Mouse (Mus musculus) hematopoietic stem cell, adult 5-6 weeks (primary cell): Measurements from ENCODE around the gene Ntn5. TPM values are rescaled to one million over a fixed set of nuclear protein-coding genes. Genes with fewer than 3 reads are reported as not detected.
"Not testable (repeated sequence)": the region's sequence is repeated elsewhere in the genome, so short reads cannot be mapped to it uniquely, and the experiment has no call there.

ENCODE experiments used
- ATAC-seq, 2 experiments: fragments of 125-278 bp in 1 of 2; replicated peaks in 1 of 2; 2 replicates each; pipeline ENCODE4 v1.8.0; 2016 to 2017; ENCODE audit warnings: inconsistent platforms in 2 of 2, mild to moderate bottlenecking in 2 of 2, moderate number of reproducible peaks in 2 of 2, low read depth in 1 of 2, moderate TSS enrichment in 1 of 2; ENCODE audit not compliant: low FRiP score in 2 of 2, poor library complexity in 2 of 2, severe bottlenecking in 2 of 2, insufficient read depth in 1 of 2, low TSS enrichment in 1 of 2
- total RNA-seq: library from RNA; stranded (forward); fragments of 172-1452, 232-1000 nt; gene quantifications from 2 replicates; pipeline ENCODE4 v1.2.3, GENCODE M21; 2017

Ntn5 gene
- total RNA-seq, 1 experiment from 2014 or later: not detected

DNA sequence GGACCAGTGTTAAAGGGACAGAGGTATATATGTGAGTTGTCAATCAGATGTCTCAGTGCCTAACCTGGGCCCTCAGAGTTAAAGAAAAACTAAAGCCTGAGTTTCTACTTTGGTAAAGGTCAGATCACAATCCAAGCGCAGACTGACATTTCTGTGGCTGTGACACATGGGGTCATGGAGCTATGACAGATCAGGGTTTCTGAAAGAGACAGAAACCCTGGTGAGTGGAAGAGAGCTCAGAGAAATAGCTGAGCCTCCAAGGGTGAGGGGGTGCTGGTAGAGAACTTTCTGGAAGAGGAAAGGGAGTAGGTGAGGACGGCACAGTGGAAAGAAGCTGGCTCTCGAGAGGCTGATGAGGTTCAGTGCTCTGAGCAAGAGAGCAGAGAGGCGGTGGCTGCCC, 37.2 kb upstream of the Ntn5 start:
- ATAC-seq: no peak

DNA sequence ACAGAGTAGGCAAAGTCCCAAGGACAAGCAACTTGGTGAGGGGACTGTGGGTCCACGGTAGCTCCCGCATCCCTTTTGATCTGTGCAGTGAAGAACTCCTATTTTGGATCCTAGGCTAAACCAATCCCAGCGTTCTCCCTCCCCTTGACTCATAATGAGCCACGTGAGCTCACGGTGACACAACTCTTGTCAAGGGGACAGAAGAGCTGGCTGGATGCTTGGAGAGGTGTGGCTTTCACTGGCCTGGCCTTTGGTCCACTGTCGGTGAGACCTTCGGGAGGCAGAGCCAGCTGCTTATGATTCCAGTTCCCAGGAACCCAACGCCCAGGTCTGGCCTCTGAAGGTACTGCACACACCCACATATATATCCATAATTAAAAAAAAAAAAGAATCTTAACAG, 34.5 kb upstream of the Ntn5 start:
- ATAC-seq: no peak

DNA sequence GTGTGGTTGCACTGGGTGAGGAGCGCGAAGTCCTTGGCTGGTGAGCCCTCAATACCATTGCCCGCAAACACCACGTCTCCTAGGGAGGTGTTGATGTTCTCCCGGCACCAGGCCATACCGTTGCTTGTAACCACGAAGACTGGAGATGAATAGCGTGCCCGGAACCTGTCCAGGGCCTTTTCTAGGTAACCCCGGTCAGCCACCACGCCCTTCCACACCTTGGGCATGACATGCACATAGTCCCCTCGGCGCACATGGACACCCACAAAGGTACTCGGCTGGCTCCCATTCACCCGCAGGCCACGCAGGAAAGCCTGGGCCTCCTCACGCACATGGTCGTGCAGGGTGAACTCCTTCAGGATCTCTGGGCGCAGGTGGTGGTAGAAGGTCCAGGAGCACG, 33.3 kb upstream of the Ntn5 start:
- ATAC-seq: not testable (repeated sequence)

DNA sequence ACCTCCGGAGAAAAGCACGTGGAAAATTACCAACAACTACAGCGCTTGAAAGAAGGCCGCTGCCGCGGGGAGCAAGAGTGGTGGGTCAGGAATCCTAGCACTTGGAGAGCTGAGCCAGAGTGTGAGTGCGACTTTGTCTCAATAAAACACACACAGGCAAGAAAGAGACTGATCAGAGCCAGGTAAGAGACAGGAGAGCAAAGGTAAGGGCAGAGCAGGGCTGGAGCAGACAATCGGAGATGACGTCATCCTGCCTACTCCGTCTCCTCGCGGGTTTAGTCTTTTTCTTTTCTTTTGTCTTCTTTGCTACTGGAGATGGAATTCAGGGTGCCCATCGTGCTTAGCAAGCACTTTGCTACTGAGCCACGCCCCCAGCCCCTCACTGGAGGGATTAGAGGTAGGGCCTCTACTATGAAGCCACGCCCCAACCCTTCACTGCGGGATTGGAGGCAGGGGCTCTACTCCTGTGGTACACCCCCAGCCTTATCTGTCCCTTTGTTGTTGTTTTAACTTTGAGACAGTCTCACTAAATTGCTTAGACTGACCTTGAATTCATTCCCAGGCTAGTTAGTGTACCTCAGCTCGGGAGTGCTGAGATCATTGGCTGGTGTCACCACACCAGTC, 29.3 kb upstream of the Ntn5 start:
- peak in 1 of 2 experiments; percentile 17; a peak in 1 of 4 replicates for ATAC-seq

DNA sequence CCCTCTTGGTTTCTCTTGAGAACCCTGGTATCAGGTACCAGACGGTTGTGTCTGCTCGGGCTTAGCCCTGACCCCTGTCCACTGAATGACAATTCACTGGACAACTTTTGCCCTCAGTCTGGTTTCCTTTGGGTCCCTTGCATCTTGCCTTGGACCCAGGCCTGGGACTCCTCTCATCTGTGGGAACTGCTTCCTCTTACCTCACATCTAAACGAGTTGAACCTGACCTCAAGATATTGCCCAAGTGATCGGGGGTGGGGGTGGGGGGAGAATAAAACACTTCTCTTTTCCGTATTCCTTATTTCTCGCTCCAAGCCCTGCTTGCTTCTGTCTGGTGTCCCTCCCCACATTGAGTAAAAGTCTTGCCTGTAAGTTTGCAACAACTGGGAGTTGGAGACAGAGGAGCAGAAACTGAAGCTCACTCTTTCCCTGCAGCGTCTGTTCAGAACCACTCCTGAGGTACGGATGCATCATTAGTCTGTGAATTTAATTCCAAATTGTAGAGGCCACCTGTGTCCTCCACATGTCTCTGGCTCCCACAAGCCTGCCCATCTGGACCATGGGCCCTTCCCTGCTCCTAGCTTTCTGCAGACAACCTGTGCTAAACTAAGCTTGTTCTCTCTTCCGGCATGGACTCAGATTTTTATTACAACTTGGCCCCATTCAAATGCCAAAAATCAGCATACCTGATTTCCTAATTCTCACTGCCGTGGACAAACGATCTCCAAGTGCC, 22.9 kb upstream of the Ntn5 start:
- ATAC-seq: peak; percentile 56 to 74; a peak in 3 of 4 replicates

DNA sequence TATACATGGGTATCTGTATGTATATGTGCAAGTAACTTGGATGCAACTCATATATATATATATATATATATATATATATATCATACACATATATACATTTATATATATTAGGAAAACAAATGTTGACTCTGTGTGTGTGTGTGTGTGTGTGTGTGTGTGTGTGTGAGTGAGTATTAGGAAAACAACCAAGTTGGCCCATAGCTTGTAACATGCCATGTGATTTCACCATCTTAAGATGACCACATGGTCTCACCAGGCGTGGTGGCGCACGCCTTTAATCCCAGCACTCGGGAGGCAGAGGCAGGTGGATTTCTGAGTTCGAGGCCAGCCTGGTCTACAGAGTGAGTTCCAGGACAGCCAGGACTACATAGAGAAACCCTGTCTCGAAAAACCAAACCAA, 22.1 kb upstream of the Ntn5 start:
- ATAC-seq: not testable (repeated sequence)

DNA sequence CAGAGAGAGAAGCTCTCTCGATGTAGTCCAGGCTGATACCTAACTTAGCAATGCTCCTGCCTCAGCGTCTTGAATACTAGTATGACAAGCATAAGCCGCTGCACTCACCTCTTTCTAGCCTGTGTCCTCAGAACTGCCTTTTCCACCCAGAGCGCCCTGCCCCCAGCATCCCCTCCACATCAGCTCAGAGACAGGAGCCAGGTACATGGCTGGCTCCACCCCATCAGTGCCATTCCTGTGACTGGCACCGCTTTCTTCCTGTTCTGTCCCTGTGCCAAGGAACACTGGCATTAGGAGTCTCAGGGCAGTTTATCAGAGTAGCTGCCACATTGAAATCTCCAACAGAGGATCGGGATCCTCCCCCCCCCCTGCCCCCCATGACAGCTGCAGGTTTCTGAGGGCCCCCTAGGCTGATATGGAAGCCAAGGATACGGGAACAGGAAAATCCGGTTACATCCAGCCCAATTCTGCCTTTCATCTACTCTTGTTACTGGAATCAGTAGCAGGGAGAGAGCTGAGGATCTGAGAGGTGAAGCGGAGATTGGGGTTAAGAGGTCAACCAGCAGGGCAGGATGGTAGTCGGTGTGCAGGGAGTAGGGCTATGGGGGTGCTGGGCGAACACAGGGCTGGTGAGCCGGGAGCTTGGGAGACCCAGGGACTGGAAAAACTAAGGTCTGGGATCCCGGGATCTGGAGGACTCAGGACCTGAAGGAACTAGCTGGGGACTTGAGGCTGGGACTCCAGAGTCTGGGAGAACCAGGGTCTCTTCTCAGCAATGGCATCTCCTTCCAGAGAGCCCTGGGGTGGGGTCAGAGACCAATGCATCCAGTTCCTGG, 18.3 kb upstream of the Ntn5 start:
- no peak for ATAC-seq

DNA sequence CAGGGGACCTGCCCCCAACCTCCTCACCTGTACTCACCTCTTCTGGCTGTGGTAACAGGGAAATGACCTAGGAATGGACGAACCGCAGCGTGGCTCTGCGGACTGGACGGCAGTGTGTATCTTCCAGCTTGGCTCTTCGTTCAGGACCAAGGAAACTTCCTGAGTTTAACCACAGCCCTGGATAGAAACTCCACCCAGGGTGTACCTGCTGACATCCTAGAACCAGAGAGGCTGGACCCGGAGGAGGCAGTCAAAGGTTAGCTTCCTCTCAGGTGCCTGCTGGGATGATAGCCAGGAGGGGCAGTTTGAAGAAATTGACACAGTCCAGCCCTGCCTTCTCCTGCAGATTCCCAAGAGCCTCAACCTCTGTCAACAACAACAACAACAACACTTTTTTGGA, 17.7 kb upstream of the Ntn5 start, which contains the start of gene Fut2:
Gene Fut2 (minus strand): TSS at position 234 of the 400 bp plus-strand sequence.
- no peak for ATAC-seq

DNA sequence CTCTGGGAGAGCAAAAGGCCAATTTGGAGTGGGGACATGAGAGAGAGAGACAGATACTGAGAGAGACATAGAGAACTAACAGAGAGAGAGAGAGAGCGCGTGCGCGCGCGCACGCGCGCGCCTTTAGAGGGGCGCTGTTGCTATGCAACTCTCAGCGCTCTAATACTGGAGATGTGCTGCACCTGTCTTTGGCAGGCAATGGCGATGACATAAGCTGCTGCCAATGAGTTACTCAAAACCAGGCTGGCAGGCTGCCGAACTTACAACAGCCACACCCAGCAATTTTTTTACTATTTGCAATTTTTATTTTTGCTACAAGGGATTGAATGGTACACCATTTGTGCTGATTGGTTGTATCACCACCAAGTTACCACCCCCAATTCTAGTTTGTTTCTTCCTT, 16.1 kb upstream of the Ntn5 start:
- ATAC-seq: no peak

DNA sequence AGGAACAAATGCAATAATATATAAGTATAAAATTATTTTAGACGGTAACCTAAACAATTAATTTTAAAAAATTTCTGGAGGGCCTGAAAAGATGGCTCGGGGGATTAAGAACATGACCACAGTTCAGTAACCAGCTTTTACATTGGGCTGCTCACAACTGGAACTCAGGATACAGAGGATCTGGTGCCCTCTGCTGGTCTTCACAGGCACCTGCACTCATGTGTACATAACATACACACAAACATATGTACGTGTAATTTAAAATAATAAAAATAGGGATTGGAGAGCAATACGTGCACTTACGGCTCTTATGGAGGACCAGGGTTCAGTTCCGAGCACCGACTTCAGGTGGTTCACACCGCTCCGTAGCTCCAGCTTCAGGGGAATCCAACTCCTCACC, 14.9 kb upstream of the Ntn5 start:
- ATAC-seq: no peak

DNA sequence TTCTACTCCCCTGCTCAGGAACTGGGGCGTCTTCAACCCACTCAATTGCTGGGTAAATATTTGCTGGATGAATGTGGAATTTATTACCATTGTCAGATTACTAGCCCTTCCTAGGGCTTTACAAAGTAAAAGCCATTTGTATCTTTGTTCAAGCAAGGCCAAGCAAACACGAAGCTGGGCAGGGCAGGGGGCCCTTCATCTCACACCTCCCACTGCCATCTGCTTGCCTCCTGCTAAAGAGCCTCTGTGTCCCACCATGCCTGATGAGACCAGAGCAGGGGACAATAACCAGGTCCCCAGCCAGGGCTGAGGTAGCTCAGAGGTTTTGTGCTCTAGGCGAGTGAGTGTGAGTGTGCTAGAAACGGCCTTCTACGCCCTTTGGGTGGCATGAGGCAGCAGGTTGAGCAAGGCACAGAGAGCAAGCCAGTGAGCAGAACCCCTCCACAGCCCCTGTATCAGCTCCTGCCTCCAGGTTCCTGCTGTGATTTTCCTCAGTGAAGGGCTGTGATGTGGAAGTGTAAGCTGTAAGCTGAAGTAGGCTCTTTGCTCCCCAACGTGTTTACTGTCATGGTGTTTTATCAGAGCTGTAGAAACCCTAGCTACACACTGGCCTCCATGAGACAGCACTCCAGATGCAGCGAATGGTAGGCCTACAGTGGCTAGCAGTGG, 6.1 kb upstream of the Ntn5 start:
- ATAC-seq: no peak

DNA sequence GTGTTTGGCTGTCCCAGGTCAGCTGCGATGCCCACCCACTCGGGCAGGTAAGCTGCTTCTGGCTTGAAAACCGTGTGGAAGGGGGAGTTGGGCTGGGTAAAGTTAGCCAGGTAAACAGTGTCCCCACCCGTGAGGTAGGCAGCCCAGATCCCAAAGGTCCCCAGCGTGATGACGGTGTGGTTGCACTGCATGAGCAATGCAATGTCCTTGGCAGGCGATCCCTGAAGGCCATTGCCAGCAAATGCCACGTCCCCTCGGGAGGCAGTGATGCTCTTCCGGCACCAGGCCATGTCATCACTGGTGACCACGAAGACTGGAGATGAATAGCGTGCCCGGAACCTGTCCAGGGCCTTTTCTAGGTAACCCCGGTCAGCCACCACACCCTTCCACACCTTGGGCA, 5.3 kb upstream of the Ntn5 start:
- ATAC-seq: no peak

DNA sequence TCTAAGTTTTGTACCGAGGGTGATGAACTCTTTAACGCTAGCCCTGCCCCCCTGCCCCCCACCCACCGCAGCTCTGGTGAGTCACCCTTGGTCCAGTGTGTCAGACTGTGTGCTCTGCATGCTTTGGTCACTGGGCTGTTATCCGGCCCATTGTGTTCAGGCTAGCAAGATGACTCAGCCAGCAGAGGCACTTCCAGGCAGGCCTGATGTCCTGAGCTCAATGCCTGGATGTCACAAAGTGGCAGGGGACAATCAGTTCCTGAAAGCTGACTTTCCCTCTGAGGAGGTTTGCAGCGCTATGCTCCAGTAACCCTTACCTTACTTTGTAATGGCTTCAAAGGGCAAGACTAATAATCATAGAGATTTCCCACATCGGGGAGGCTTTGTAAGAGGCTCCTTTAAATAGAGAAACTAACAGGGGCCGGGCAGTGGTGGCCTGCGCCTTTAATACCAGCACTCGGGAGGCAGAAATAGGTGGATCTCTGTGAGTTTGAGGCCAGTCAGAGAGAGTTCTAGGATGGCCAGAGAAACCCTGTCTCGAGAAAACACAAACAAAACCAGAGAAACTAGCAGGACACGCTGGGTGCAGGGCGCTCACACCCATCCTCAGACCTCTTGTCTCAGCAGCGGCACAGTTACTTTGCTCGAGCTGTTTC, 3.7 kb upstream of the Ntn5 start:
- no peak for ATAC-seq

DNA sequence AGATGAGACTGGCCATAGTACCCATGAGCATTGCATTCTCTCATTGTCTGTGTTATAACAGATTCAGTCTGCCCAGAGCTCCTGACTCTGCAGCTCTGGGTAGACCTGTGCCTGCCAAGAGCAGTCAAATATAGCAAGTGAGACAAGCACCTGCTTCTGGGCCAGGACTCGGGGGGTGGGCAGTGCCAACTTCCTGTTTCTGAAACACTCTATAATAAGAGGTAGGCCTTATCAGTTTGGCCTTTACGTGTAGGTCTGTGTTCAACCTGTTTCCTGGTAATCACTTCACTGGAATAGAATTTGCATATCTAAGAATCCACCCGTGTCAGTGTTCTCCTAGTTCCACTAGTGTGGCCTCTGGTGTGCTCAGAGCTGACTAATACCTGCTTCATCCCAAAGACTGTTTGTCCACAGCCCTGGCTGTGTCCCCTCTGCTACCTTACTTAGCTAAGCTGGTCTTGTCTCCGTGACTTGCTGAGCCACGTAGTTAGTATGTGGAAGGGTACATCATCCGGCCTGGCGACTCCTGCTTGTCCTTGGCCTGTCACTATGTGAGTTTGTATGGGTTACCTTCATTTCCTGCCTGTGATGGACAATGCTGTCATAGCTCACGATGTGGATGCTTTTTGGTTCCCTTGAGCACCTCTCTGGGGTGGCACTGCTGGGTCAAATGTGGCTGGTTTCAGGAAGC, 2.6 kb upstream of the Ntn5 start:
- ATAC-seq: peak; percentile 50 to 66

DNA sequence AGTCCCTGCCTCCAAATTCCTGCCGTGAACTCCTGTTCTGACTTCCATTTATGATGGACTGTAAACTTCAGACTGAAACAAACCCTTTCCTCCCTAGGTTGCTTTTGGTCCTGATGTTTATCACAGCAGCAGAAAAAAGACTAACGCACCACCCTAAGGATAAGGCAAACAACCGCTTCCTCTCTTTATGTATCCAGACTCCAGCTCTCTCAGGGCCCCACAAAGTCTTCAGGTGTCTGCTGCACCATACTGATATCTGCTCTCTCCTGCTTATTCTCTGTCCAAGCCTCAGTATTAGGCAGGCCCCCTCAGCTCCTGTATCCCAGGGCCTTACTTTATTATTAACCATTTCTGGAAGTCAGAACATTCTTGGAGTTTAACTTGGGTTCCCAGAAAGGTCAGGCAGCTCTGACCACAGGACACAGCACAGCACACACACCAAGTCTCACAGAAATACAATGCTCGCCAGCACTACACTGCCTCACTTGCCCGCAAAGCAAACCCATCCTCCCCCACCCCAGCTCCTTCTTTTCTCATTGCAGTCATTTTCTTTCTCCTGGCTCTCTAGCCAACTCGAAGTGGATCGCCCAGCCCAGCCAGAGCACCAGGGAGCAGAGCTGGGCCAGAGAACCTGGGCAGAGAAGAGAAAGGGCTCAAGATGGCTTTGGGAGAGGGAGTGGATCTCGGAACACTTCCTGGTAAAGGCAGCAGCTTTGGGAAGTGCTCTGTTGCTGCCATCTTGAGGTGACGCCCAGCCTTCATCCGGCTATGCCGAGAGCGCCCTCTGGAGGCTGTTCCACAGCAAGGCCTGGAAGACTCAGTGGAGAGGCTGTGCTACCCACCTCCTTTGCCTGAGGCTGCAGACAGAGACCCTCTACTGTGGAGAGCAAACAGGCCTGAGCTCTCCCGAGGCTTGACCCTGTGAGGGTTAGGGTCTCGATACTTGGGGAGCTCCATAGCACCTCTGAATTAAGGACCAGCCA, 1.4 kb upstream of the Ntn5 start:
- ATAC-seq: peak; percentile 57 to 68; a peak in 3 of 4 replicates

DNA sequence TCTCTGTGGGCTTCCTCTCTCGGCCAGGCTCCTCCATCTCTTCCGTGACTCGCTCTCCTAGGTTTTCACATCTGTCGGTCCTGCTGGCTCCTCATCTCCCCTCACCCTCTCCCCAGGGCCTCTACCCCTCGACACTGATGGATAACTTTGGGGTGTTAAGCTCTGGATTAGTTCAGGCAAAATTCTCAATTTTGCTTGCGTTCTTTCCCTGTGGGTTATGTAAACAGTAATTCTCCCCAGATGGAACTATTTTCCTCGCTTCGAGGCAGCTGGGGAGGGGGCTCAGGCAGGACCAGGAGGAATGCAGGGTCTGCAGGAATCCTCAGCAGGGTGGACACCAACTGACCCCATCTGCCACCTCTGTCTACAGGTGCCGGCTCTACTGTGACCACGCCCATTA, 2.0 kb downstream of the Ntn5 start:
- no peak for ATAC-seq
